Mouse (Mus musculus) erythroblast, embryonic 14.5 days (primary cell): ENCODE measurements around the gene Mov10. TPM values are rescaled to one million over a fixed set of nuclear protein-coding genes. Genes with fewer than 3 reads are reported as not detected.
A peak's percentile ranks its signal among the peaks of the same experiment; 100 is the strongest.
"Not testable (repeated sequence)": the region's sequence is repeated elsewhere in the genome, so short reads cannot be mapped to it uniquely, and the experiment has no call there.

Experiments
- H3K27me3 ChIP-seq: 2 replicates; pipeline ENCODE4 v1.6.1; 2012; ENCODE audit warnings: inconsistent platforms; ENCODE audit not compliant: control insufficient read depth
- H3K36me3 ChIP-seq: 2 replicates; pipeline ENCODE4 v1.6.1; 2012; ENCODE audit warnings: mild to moderate bottlenecking, inconsistent platforms; ENCODE audit not compliant: control insufficient read depth
- H3K4me1 ChIP-seq: 2 replicates; pipeline ENCODE4 v1.6.1; 2012; ENCODE audit warnings: inconsistent platforms; ENCODE audit not compliant: control insufficient read depth
- H3K4me3 ChIP-seq: replicated peaks from 2 replicates; pipeline ENCODE3; 2012; ENCODE audit warnings: moderate library complexity, mild to moderate bottlenecking, inconsistent platforms
- H3K9me3 ChIP-seq: 2 replicates; pipeline ENCODE4 v1.6.1; 2012; ENCODE audit warnings: low read length, inconsistent platforms, mixed read lengths; ENCODE audit not compliant: control insufficient read depth
- GATA1 ChIP-seq: IDR thresholded peaks from 2 replicates; pipeline ENCODE4 v1.6.1; 2012; ENCODE audit warnings: low read length, inconsistent platforms, mixed read lengths
- TAL1 ChIP-seq: IDR thresholded peaks from 3 replicates; pipeline ENCODE4 v1.6.1; 2012; ENCODE audit warnings: low read length, inconsistent platforms, mixed read lengths
- polyA plus RNA-seq: library from polyadenylated mRNA; stranded (reverse); fragments of >175 nt; gene quantifications from 2 replicates; pipeline ENCODE4 v1.2.3, GENCODE M21; 2012

The Mov10 gene
- polyA plus RNA-seq: 0.85 and 1.0 TPM in 2 replicates

- H3K36me3 ChIP-seq: peaks cover 33% of the 10 kb centered on the region
- no peaks in the 10 kb centered on the region for H3K9me3 ChIP-seq
- H3K4me1 ChIP-seq: peaks cover 25% of the 10 kb centered on the region
- no peak for TF ChIP-seq GATA1
- TF ChIP-seq TAL1: no peak
- H3K4me3 ChIP-seq: peak within 1 kb of the TSS; percentile 91
- no peaks in the 10 kb centered on the region for H3K27me3 ChIP-seq
Observed at GRCm38 (mm10) chr3:104817991-104818748, at the start of gene Mov10. Gene Mov10, minus strand, starts transcription at chr3:104818563.

GRCm38 (mm10) chr3:104866674-104867073 lies 48.3 kb upstream of the Mov10 start:
- H3K4me1 ChIP-seq: peaks cover 30% of the 10 kb centered on the region
- not testable (repeated sequence) for H3K9me3 ChIP-seq, H3K4me3 ChIP-seq, H3K27me3 ChIP-seq
- H3K36me3 ChIP-seq: peaks cover 36% of the 10 kb centered on the region

DNA sequence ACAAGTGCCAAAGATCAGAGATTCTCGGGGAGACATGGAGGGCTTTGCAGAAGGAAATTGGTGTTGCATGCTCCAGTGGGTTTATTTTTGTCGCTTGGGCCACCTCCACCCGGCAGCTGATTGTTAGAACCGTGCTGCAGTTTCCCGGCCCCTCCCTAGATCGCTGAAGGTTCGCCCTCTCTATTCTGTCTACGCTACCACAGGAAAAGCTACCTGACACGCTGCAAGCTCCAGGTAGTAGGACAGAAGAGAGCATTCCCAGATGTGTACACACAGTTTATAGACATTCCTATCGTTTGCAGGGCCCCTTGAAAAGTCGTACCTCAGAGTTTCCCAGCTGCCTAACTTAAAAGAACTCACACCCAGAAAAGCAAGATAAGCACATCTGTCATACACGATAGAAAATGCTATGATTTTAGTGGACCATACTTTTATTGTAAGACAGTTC lies 47.0 kb upstream of the Mov10 start:
- TF ChIP-seq TAL1: no peak
- TF ChIP-seq GATA1: no peak; the same call in 1 of the 2 replicates
- Histone ChIP-seq H3K9me3 (no peaks in the 10 kb centered on the region), H3K4me3 (peak overlapping the region; percentile 89), H3K4me1 (peaks cover 41% of the 10 kb centered on the region), H3K27me3 (no peaks in the 10 kb centered on the region), H3K36me3 (peaks cover 35% of the 10 kb centered on the region)

DNA sequence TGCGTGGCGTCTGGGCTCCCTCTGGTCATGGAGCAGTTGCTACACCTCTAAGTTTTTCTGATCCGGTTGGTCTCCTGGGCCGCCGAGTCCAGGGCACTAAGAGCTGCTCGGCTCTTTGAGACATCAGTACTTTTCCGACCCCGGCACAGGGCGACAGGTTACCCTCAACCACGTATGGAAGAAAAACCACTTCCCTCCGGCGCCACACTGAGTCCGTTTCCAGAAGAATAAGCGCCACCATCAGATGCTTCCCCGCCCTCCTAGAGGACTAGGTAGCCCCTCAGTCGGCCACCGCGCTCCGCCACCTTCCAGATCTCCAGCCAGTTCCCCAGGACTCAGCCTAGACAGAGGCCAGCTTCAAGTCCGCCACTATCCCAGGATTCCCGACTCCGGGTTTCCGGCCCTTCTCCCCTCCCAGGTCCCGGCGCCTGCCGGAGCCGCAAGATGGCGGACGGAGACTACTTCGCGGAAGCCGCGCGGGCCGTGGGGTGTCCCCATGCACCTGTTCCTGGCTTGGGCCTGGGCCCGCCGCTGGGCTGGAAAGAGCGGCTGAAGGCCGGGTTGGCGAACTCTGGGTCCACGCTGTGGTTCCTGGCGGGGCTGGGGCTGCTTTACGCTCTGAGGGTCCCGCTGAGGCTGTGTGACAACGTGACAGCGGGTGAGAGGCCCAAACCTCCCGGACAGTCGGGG lies 46.4 kb upstream of the Mov10 start:
- no peaks in the 10 kb centered on the region for H3K9me3 ChIP-seq
- peaks cover 34% of the 10 kb centered on the region for H3K36me3 ChIP-seq
- no peak for TF ChIP-seq TAL1
- no peak for TF ChIP-seq GATA1
- no peaks in the 10 kb centered on the region for H3K27me3 ChIP-seq
- peak overlapping the region; percentile 89 for H3K4me3 ChIP-seq
- H3K4me1 ChIP-seq: peaks cover 44% of the 10 kb centered on the region

GRCm38 (mm10) chr3:104863786-104864650 lies 45.7 kb upstream of the Mov10 start, which contains the start of the genes St7l and Capza1:
Gene St7l, plus strand, starts transcription at chr3:104864005.
Gene Capza1, minus strand, starts transcription at chr3:104864505.
- TF ChIP-seq GATA1 (no peak), TAL1 (no peak)
- Histone ChIP-seq H3K4me3 (peak within 1 kb of the TSS; percentile 89), H3K9me3 (no peaks in the 10 kb centered on the region), H3K36me3 (peaks cover 40% of the 10 kb centered on the region), H3K4me1 (peaks cover 50% of the 10 kb centered on the region), H3K27me3 (no peaks in the 10 kb centered on the region)

GRCm38 (mm10) chr3:104858560-104858959 lies 40.2 kb upstream of the Mov10 start:
- Histone ChIP-seq H3K36me3 (peaks cover 73% of the 10 kb centered on the region), H3K4me1 (peaks cover 78% of the 10 kb centered on the region)

DNA sequence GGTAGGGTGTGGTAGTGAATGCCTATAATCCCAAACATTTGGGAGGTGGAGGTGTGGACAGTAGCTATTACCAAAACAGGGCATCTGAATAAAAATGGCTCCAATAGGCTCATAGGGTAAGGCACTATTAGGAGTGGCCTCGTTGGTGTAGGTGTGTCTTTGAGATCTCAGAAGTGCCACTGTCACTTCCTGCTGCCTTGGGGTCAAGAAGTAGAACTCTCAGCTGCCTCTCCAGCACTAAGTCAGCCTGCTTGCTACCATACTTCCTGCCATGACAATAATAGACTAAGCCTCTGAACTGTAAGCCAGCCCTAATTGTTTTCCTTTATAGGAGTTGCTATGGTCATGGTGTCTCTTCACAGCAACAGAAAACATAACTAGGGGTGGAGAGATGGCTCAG lies 37.7 kb upstream of the Mov10 start:
- Histone ChIP-seq H3K4me1 (peaks cover 57% of the 10 kb centered on the region), H3K36me3 (peaks cover 75% of the 10 kb centered on the region), H3K9me3 (no peaks in the 10 kb centered on the region), H3K27me3 (no peaks in the 10 kb centered on the region), H3K4me3 (no peak overlapping the region)
- TF ChIP-seq TAL1: no peak
- TF ChIP-seq GATA1: no peak

More at GRCm38 (mm10) chr3:104858560-104858959, 40.2 kb upstream of the Mov10 start:
- no peaks in the 10 kb centered on the region for H3K9me3 ChIP-seq
- TF ChIP-seq GATA1: no peak
- no peak for TF ChIP-seq TAL1
- no peak overlapping the region for H3K4me3 ChIP-seq
- H3K27me3 ChIP-seq: no peaks in the 10 kb centered on the region

GRCm38 (mm10) chr3:104854866-104855265 lies 36.5 kb upstream of the Mov10 start:
- TF ChIP-seq GATA1 (no peak), TAL1 (no peak)
- Histone ChIP-seq H3K9me3 (no peaks in the 10 kb centered on the region), H3K36me3 (peaks cover 74% of the 10 kb centered on the region), H3K4me3 (no peak overlapping the region), H3K27me3 (no peaks in the 10 kb centered on the region), H3K4me1 (peaks cover 50% of the 10 kb centered on the region)
